Mouse (Mus musculus): ENCODE results near the gene Pde4dip.

- TF ChIP-seq MAX (IDR thresholded peaks at IDR 0.05; ENCODE audit: low read depth): no peak
- no peak for TF ChIP-seq POLR2A (IDR thresholded peaks at IDR 0.05; ENCODE audit: insufficient read length, low read depth)
- TF ChIP-seq REST (IDR thresholded peaks at IDR 0.05; ENCODE audit: insufficient read depth, insufficient read length): no peak
- no peak for TF ChIP-seq TCF12 (IDR thresholded peaks at IDR 0.05; ENCODE audit: insufficient read depth, poor library complexity, severe bottlenecking)
- TF ChIP-seq E2F4 (IDR thresholded peaks at IDR 0.05; ENCODE audit: insufficient read depth): no peak
- TF ChIP-seq POLR2AphosphoS2 (IDR thresholded peaks at IDR 0.05; ENCODE audit: insufficient read length, low read depth): no peak
Measured at GRCm38 (mm10) chr3:97811651-97812399, 76.7 kb downstream of the Pde4dip start.

Data from myocyte (in vitro differentiated cells).